Mouse (Mus musculus) neutrophil, adult 5-6 weeks (primary cell): ENCODE measurements at regions not wholly inside any gene's neighbourhood (a gene's known extent, or its start where the extent isn't known, plus 50 kb on each side); places are given as distances from the start of the nearest gene placed in this dataset.
A peak's percentile ranks its signal among the peaks of the same experiment; 100 is the strongest.

Source experiments
- ATAC-seq: fragments of 151-379, 151-347 bp; 2 replicates; pipeline ENCODE4 v1.8.0; 2017; ENCODE audit warnings: mild to moderate bottlenecking, moderate TSS enrichment; ENCODE audit not compliant: insufficient number of reproducible peaks, poor library complexity, low FRiP score, severe bottlenecking; ENCODE audit errors: extremely low read depth

- no peak for ATAC-seq
Measured at GRCm38 (mm10) chr10:96515923-96516258, 100.9 kb upstream of the Btg1 start.

DNA sequence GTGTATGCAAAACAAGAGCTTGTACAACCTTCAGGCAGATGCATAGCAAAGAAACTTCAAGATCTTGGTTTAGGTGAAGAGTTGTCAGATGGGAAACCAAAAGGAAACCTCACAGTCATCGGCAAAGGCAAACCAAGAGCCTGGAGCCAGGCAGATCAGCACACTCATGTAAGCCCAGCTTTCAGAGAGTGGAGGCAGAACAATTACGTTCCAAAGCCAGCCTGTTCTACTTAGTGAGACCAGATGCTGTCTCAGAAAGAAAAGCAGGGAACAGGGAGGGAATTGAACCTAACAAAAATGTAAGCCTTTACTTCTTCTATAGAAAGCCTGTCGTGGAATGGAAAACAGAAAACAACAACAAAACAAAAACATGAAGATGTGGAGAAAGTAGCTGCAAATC, 97.4 kb upstream of the Btg1 start:
- ATAC-seq = no peak

DNA sequence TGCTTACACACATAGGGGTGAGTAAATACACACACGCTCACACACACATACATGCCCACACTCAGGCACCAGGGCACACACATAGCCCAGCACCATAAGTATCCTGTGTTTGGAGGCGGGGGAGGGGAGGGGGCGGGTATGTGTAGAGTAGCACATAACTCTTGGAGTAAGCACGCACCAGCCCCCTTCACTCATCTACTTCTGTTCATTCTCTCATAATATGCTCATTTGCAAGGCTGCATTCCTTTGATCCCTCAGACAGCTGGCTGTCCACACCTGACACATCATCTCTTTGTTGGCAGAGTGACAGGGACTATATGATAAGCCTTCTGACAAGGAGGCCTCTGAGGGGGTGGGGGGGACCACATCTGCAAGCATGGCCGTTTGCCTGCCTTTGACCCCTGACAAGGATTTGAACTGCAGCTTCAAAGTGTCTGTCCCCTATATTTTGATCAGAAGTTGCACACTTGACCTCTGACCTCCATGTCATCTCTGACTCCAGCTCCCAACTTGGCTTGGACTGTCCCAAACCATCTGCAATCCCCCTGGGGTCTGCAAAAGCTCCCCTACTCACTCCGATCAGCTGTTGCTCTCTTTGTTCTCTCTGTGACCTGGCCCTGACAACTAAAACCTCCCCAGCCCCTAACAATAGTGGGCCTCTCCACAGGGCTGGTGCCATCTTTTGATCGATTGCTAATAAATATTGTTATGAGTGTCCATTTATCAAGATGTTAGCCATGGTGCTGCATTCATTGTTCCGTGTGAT, 95.6 kb upstream of the Btg1 start:
- no peak for ATAC-seq

DNA sequence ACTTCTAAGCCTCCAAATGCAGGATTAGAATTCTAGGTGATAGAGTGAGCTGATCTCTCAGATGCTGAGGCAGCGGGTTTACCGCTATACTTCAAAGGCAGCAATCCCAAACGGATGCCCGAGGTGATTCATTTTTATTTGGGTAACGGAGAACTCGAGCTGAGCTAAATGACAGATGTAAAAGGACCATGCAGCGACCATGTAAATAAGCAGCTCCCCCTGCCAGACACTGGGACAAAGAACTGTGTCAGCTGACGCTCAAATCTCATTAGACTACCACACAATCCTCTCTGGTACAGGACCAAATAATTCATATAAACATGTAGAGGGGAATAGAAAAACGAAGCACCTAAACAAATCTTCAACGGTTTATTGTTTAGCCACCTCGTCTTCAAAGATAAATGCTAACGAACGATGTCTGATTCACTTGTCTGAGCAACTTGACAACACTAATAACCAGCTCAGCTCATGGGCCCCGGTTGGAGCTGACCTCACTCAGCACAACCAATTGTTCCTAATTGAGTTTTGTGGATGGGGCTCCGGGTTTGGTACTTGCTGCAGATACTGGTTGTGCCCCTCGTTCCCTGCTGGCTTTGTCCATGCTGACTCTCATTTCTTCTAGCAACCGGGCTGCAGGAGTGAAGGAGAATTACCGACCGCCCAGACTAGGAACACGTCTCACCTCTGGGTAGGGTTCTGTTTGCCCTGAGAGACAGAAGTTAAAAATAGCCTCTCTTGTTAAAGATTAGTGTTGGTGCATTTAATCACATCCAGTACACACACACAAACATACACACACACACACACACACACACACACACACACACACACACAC, 92.6 kb upstream of the Btg1 start:
- no peak for ATAC-seq

DNA sequence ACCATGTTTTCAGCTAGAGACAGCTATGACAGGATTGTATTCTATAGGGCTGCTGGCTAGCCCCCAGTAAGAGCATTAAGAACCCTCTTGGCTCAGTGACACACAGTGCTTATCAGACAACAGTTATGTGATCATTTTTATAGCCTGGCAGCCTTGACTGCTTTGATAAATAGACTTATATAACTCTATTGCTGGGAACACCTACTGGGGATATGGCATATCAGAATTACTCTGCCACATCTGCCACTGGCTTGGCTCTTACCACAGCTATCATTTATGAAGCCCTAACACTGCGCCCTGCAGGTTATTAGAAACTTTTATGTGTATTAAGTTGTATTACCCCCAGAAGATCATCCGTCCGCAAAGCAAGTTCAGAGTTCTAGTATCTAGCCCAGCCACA, 88.9 kb upstream of the Btg1 start:
- ATAC-seq = no peak

- no peak for ATAC-seq
Measured at GRCm38 (mm10) chr10:96534547-96535124, 82.2 kb upstream of the Btg1 start.

- ATAC-seq = no peak
Measured at GRCm38 (mm10) chr10:96535461-96535860, 81.3 kb upstream of the Btg1 start.

DNA sequence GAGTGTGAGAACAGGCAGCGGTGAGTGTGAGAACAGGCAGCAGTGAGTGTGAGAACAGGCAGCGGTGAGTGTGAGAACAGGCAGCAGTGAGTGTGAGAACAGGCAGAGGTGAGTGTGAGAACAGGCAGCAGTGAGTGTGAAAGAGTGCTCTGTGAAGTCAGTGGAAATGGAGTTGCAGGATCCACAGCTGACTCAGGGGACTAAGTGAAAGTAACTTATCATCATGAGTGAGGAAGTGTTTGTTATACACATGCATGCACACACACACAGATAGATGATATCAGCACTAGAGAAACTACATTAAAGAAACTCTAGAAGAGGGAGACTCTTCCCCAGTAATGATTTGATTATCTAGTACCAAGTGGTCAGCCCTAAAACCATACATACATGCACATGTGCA, 76.0 kb upstream of the Btg1 start:
- peak; percentile 74; the same call in 1 of the 2 replicates for ATAC-seq

- ATAC-seq = no peak
Measured at GRCm38 (mm10) chr10:96545312-96545711, 71.5 kb upstream of the Btg1 start.

DNA sequence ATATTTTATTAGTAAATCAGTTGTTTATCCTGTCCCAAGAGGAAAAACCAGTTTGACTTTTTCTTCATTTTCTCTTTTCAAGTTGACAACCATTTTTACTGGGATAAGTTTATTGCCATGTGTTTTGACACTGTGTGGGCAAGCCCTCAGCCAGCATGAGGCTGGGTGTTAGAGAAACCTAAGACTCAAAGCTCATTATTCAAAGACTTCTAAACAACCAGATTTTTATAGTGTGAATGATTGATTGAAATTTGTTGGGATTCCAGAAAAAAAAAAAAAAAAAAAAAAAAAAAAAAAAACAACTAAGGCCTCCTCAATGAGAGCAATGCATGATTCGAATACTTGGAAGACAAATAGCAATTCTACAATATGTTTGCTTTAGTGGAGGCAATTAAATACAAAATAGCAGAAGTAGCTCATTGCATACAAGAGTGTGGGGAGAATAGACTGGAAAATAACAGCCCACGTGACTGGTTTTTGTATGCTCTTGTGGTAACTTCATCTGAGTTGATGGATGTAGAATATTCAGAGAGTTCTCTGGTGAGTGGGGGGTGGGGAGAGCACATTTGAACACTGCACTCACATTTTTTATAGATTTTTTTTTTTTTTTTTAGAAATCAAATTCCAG, 70.9 kb upstream of the Btg1 start:
- no peak for ATAC-seq

DNA sequence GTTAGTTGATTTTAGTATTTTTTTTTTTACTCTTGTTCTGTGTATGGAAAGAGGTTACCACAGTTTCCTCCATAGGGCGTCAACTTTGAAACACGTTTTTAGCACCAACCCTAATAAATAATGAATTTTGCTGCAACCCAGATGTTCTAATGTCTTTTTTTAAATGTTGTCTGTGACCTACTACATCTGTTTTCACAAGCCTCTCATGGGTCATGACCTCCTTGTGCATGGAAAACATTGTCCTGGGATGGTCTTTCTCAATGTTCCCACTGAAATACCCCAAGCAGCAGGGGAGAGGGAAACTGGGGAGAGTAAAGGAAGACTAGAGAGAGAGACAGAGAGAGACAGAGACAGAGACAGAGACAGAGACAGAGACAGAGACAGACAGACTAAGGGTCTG, 67.2 kb upstream of the Btg1 start:
- no peak for ATAC-seq

DNA sequence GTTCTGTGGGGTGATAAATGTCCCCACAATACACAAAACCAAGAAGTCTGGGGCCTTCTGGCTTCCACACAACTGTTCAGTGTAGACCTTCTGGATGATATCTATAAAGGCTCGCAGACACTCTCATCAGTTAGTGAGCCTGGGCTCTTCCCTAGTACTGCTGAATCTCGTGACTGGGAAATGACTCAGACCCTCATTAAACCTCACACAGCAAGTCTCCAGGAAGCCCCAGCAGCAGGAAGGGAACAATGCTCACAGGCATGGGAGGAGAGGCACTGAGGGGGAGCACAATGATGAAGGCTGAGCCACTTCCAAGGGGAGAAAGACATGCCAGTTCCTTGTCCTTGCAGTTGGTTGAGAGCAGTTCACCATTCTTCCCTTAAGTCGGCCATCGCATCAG, 66.5 kb upstream of the Btg1 start:
- ATAC-seq = no peak

GRCm38 (mm10) chr10:96557336-96557735, 59.5 kb upstream of the Btg1 start:
- ATAC-seq = no peak

- peak; percentile 76 for ATAC-seq
Measured at GRCm38 (mm10) chr10:96565343-96565742, 51.5 kb upstream of the Btg1 start.
